Mouse (Mus musculus): Measurements from ENCODE around the gene Plekhh3. TPM values are rescaled to one million over a fixed set of nuclear protein-coding genes. Genes with fewer than 3 reads are reported as not detected.

Plekhh3 gene
- polyA plus RNA-seq, 1 experiment from 2014 or later = 7.3 TPM

DNA sequence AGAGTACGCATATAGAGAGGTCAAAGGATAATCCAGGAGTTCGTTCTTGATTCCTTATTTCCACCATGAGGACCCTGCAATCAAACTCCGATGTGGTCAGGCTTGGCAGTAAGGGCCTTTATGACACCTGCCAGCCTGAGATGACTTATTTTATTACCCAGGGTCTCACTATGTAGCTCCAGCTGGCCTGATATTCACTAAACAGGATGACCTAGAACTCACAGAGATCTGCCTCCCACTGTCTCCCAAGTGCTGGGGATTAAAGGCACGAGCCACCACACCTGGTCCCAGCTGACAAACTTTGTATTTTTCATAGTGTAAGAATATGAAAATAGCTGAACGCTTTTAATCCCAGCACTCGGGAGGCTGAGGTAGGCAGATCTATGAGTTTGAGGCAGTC is 16.0 kb downstream of the Plekhh3 start:
- ATAC-seq (ENCODE audit: low FRiP score, low read depth) = no peak
- Histone ChIP-seq H3K9ac (no peak overlapping the region; the same call in 1 of the 2 replicates), H3K27ac (no peak overlapping the region), H3K27me3 (0 out of 2 replicates have a peak, but pooled peaks cover 7% of the 10 kb centered on the region), H3K9me3 (no peaks in the 10 kb centered on the region), H3K4me3 (no peak overlapping the region), H3K36me3 (no peaks in the 10 kb centered on the region), H3K4me1 (peaks cover 16% of the 10 kb centered on the region), H3K4me2 (replicated peaks) (peak overlapping the region; percentile 85)
- 64% methylated on average over 6 of the region's 6 CpGs for WGBS

DNA sequence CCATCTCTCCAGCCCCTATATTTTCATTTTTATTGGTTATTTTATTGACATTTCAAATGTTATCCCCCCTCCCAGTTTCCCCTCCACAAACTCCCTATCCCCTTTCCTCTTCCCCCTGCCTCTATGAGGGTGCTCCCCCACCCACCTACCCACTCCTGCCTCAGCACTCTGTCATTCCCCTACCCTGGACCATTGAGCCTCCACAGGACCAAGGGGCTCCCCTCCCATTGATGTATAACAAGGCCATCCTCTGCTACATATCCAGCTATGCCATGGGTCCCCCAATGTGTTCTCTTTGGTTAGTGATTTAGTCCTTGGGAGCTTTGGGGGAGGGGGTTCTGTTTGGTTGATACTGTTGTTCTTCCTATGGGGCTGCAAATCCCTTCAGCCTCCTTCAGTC is 16.5 kb downstream of the Plekhh3 start:
- H3K4me1 ChIP-seq = peaks cover 21% of the 10 kb centered on the region
- H3K4me3 ChIP-seq = no peak overlapping the region
- ATAC-seq (ENCODE audit: low FRiP score, low read depth) = no peak

GRCm38 (mm10) chr11:101152825-101153224 is 18.3 kb downstream of the Plekhh3 start:
- no peak overlapping the region for H3K27ac ChIP-seq
- ATAC-seq (ENCODE audit: low FRiP score, low read depth) = no peak
- H3K4me2 ChIP-seq (replicated peaks) = no peak overlapping the region
- H3K4me1 ChIP-seq = peaks cover 36% of the 10 kb centered on the region
- no peaks in the 10 kb centered on the region for H3K36me3 ChIP-seq
- H3K9me3 ChIP-seq = no peaks in the 10 kb centered on the region
- no peak overlapping the region for H3K4me3 ChIP-seq
- WGBS = 72% methylated on average over 1 of the region's 1 CpGs
- no peak overlapping the region for H3K9ac ChIP-seq
- 0 out of 2 replicates have a peak, but pooled peaks cover 5% of the 10 kb centered on the region for H3K27me3 ChIP-seq

More for the DNA sequence above, 16.5 kb downstream of the Plekhh3 start:
- H3K36me3 ChIP-seq = no peaks in the 10 kb centered on the region
- no peak overlapping the region for H3K27ac ChIP-seq
- H3K4me2 ChIP-seq (replicated peaks) = no peak overlapping the region
- no peak overlapping the region for H3K9ac ChIP-seq
- H3K9me3 ChIP-seq = no peaks in the 10 kb centered on the region
- H3K27me3 ChIP-seq = 0 out of 2 replicates have a peak, but pooled peaks cover 7% of the 10 kb centered on the region

DNA sequence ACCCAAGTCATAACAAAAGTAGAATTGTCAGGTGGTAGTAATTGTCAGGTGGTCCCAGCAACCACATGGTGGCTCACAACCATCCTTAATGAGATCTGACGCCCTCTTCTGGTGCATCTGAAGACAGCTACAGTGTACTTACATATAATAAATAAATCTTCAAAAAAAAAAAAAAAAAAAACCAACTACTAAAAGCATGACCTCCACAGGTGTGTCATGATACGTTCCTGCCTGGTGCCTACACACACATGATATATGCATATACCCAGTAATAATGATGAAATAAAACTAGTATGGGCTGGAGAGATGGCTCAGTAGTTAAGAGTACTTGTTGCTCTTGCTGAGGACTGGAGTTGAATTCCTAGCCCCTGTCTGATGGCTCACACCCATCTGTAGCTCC is 20.1 kb downstream of the Plekhh3 start:
- 50% methylated on average over 2 of the region's 2 CpGs for WGBS

GRCm38 (mm10) chr11:101149178-101150105 is 21.7 kb downstream of the Plekhh3 start:
- Histone ChIP-seq H3K9me3 (no peaks in the 10 kb centered on the region), H3K4me1 (peaks cover 21% of the 10 kb centered on the region), H3K36me3 (no peaks in the 10 kb centered on the region), H3K4me3 (no peak overlapping the region), H3K27ac (peak overlapping the region; percentile 80), H3K27me3 (no peaks in the 10 kb centered on the region), H3K9ac (peak overlapping the region; percentile 19; the same call in 1 of the 2 replicates), H3K4me2 (replicated peaks) (peak overlapping the region; percentile 7; the same call in 1 of the 2 replicates)
- 11% methylated on average over 9 of the region's 9 CpGs for WGBS
- ATAC-seq (ENCODE audit: low FRiP score, low read depth) = peak; percentile 54

More for the DNA sequence above, 20.1 kb downstream of the Plekhh3 start:
- Histone ChIP-seq H3K4me1 (peaks cover 31% of the 10 kb centered on the region), H3K27ac (no peak overlapping the region), H3K9ac (no peak overlapping the region), H3K4me2 (replicated peaks) (no peak overlapping the region), H3K9me3 (no peaks in the 10 kb centered on the region), H3K36me3 (no peaks in the 10 kb centered on the region), H3K27me3 (no peaks in the 10 kb centered on the region), H3K4me3 (no peak overlapping the region)
- no peak for ATAC-seq (ENCODE audit: low FRiP score, low read depth)

DNA sequence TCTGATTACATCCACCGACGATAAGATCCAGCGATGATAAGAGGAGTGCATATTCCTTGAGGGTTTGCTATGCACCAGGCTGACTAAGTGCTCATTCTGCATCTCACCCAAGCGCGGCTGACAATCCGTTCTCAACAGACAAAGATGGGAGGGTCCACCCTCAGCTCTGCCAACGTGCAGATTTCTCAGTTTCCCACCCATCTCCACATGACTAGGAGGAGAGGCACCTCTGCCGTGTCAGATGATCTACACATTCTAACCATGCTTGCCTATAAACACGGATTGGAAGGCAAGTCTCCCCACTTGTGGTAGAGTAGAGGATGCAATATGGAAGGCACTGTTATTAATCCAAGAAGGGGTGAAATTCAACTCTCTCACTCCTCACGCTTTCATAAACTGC is 22.4 kb downstream of the Plekhh3 start:
- ATAC-seq (ENCODE audit: low FRiP score, low read depth) = no peak
- Histone ChIP-seq H3K4me1 (peaks cover 23% of the 10 kb centered on the region), H3K36me3 (no peaks in the 10 kb centered on the region), H3K27me3 (no peaks in the 10 kb centered on the region), H3K4me2 (replicated peaks) (peak overlapping the region; percentile 7; the same call in 1 of the 2 replicates), H3K9ac (peak overlapping the region; percentile 19; the same call in 1 of the 2 replicates), H3K27ac (peak overlapping the region; percentile 80), H3K4me3 (no peak overlapping the region), H3K9me3 (no peaks in the 10 kb centered on the region)
- 54% methylated on average over 10 of the region's 10 CpGs for WGBS

GRCm38 (mm10) chr11:101146377-101146776 is 24.8 kb downstream of the Plekhh3 start:
- Histone ChIP-seq H3K4me3 (no peak overlapping the region), H3K36me3 (no peaks in the 10 kb centered on the region), H3K27me3 (peaks cover under 1% of the 10 kb centered on the region), H3K4me2 (replicated peaks) (no peak overlapping the region), H3K9me3 (no peaks in the 10 kb centered on the region), H3K4me1 (peaks cover 28% of the 10 kb centered on the region), H3K9ac (no peak overlapping the region), H3K27ac (no peak overlapping the region)
- 27% methylated on average over 10 of the region's 10 CpGs for WGBS
- no peak for ATAC-seq (ENCODE audit: low FRiP score, low read depth)

DNA sequence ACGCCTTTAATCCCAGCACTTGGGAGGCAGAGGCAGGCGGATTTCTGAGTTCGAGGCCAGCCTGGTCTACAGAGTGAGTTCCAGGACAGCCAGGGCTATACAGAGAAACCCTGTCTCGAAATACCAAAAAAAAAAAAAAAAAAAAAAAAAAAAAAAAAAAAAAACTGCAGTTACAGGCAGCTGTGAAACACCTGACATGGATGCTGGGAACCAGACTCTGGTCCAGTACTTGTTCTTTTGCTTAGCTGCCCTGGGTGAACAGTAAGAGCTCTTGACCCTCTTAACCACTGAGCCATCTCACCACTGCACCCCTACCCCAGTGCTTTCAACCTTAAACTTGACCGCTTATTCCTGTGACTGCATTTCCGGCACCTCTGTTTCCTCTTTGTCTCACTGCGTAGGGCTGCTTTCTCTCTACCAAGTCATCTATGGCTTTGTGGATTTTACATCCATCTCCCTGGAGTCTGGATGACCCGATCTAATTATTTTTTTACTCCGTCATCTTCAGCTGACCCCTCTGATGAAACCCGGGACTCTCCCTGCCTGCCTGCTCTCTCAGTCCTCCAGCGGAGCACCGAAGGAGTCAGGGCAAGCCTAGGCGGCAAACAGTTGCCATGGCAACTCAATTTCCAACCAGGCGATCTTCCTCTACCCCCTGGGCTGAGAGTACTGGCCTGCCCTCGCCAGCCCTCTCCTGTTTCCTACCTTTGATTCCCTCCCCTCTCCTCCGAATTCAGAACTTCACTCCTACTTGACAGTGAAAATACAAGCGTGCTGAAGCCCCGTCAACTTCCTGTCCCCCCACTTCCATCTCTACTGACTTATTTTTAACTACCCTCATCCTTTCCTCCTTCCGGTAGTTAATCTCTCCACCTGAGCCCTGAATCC is 27.6 kb downstream of the Plekhh3 start:
- no peak overlapping the region for H3K27ac ChIP-seq
- H3K4me3 ChIP-seq = peak overlapping the region; percentile 31
- peaks cover 19% of the 10 kb centered on the region for H3K27me3 ChIP-seq
- peaks cover 30% of the 10 kb centered on the region for H3K4me1 ChIP-seq
- peak overlapping the region; percentile 61 for H3K4me2 ChIP-seq (replicated peaks)
- H3K9ac ChIP-seq = peak overlapping the region; percentile 53; the same call in 1 of the 2 replicates
- H3K36me3 ChIP-seq = no peaks in the 10 kb centered on the region
- 21% methylated on average over 19 of the region's 19 CpGs for WGBS
- no peaks in the 10 kb centered on the region for H3K9me3 ChIP-seq
- ATAC-seq (ENCODE audit: low FRiP score, low read depth) = no peak

GRCm38 (mm10) chr11:101142215-101142967 is 28.8 kb downstream of the Plekhh3 start:
- H3K27ac ChIP-seq = no peak overlapping the region
- 85% methylated on average over 10 of the region's 10 CpGs for WGBS
- peaks cover 19% of the 10 kb centered on the region for H3K27me3 ChIP-seq
- H3K4me1 ChIP-seq = peaks cover 27% of the 10 kb centered on the region
- no peak overlapping the region for H3K4me3 ChIP-seq
- H3K9me3 ChIP-seq = no peaks in the 10 kb centered on the region
- no peak overlapping the region for H3K9ac ChIP-seq
- ATAC-seq (ENCODE audit: low FRiP score, low read depth) = no peak
- no peak overlapping the region for H3K4me2 ChIP-seq (replicated peaks)
- H3K36me3 ChIP-seq = no peaks in the 10 kb centered on the region

- no peak for ATAC-seq (ENCODE audit: low FRiP score, low read depth)
- Histone ChIP-seq H3K4me1 (peaks cover 27% of the 10 kb centered on the region), H3K27ac (no peak overlapping the region), H3K4me2 (replicated peaks) (no peak overlapping the region), H3K27me3 (peaks cover 19% of the 10 kb centered on the region), H3K4me3 (no peak overlapping the region), H3K36me3 (no peaks in the 10 kb centered on the region), H3K9me3 (no peaks in the 10 kb centered on the region), H3K9ac (no peak overlapping the region)
- 72% methylated on average over 8 of the region's 8 CpGs for WGBS
Measured at GRCm38 (mm10) chr11:101141088-101141487, 30.1 kb downstream of the Plekhh3 start.

DNA sequence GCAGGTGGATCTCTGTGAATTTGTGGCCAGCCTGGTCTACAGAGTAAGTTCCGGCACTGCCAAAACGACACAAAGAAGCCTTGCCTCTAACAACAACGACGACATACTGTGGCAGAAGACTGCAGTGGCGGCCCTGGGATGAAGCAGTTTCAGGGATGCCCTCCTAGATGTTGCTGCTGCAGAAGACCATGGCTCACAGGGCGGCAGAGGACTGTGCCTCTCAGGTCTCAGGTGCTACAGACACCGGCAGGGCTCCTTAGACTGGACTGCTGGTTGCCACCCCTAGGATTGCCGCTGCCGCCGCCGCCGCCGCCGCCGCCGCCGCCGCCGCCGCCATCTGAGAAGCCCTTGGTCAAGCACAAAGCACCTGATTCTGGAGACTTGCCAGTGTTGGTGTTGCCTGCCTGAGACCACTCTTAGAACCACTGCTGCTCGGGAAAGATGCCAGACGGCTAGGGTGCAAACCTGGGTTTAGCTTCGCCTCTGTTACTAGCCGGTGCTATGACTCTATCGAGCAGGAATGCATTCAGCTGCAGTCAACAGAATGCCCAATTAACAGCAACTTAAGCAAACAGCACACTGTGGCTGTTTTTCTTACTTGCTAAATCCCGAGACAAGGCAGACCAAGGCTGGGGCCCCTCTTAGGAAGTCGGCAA is 30.9 kb downstream of the Plekhh3 start:
- Histone ChIP-seq H3K4me1 (peaks cover 27% of the 10 kb centered on the region), H3K27me3 (peaks cover 19% of the 10 kb centered on the region), H3K27ac (peak overlapping the region; percentile 39; the same call in 1 of the 2 replicates), H3K4me3 (peak overlapping the region; percentile 29), H3K4me2 (replicated peaks) (peak overlapping the region; percentile 58), H3K36me3 (no peaks in the 10 kb centered on the region), H3K9ac (peak overlapping the region; percentile 31; the same call in 1 of the 2 replicates), H3K9me3 (no peaks in the 10 kb centered on the region)
- no peak for ATAC-seq (ENCODE audit: low FRiP score, low read depth)
- 42% methylated on average over 27 of the region's 27 CpGs for WGBS
